Mouse (Mus musculus) frontal cortex, postnatal 25 days (tissue): ENCODE measurements around the gene Foxf1.
A peak's percentile ranks its signal among the peaks of the same experiment; 100 is the strongest.

Source experiments
- DNase-seq, 2 experiments: peaks; one replicate each; pipeline ENCODE4 v3.0.0; 2022; ENCODE audit warnings: low spot score in 2 of 2

Foxf1 gene

DNA sequence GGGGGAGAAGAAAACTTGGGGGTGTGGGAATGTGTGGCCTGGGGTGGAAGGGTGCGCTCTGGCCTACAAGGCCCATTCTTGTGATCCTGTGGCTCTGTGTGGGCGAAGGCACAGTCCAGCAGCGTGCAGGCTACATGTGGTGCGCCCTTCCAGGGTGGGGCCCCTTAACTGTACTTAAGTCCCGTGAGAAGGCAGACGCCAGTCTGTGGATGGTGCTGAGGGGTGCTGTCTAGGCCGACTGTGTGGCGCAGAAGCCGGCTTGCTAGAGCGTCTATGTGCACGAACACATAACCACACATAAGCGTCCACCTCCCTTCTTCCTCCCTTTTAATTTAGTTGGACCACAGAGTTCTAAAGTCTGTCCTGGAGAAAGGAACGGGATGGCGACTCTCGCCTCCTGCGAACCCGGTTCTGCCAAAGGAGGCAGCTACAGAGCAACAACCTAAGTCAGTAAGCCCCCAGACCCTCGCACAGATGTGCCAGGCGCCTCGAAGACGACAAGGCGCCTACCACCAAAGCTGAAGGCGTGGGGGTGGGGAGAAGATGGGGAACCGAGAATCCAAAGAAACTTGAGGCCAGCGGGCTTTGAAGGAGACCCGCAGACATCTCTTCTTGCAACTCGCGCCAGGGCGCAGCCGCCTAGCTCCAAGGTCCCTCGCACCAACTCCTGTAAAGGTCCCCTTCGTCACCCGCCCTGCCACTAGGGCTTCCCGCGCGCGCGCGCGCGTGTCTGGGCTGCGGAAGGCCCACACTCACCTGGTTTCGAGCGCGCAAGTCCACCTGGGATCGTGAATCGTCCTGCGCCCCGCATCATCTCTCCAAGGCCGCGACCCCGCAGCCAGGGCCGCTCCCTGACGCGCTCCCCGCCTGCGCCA, 1.7 kb upstream of the Foxf1 start:
- no peak for DNase-seq

DNA sequence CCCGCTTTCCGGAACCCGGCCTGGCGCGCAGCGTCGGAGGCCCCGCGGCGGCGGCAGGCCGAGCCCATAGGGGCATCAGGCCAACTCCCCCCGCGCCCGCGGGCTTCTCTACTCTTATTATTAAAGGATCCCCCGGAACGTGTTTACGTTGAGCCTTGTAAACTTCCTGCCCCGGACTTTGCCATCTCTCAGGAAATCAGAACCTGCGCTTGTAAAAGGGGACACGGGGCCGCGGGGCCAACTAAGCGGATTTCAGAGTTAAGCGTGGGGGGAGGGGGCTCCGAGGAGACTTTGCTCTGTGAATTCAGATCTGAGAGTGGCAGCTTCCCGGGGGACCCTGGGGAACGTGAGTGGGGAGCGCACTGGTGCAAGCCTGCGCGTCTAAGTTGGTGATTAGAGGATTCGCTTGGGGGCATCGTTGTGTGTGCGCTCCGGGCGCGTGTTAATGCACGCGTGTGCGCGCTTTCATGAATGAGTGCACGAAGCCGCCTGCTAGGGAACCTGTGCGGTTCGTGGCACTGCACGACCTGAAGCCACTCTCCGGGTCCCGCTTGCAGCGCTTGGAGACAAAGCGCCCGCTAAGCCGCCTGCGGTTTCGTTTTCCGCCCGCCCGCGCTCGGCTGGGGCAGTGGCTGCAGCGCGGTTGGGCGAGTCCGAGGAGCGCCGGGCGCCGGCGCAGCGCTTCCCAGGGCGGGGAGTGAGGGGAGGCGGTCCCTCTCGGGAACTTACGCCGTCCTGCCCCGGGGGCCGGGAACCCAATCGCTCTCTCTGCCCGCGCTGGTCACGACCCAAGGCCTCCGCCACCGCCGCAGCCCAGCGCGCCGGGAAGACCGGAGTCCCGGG, 872 bp upstream of the Foxf1 start:
- no peak for DNase-seq

DNA sequence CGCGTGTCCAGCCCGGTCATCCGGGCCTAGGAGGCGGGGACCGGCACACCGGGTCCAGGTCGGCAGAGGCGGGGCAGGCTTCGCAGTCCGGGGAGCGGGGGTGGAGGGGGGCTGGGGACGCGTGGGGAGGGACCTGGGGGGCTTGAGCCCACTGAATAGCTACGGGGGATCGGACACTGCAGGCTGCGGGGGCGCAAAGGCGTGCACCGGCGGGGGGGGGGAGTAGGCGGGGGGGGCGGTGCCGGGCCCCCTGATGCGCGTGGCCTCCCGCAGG, 313 bp upstream of the Foxf1 start:
- DNase-seq = no peak

DNA sequence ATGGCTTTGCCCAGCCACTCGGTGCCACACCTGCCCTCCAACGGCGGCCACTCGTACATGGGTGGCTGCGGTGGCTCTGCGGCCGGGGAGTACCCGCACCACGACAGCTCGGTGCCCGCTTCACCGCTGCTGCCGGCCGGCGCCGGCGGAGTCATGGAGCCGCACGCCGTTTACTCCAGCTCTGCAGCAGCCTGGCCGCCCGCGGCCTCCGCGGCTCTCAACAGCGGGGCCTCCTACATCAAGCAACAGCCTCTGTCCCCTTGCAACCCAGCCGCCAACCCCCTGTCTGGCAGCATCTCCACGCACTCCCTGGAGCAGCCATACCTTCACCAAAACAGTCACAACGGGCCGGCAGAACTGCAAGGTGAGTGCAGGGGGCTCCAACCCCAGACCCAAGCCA, 825 bp downstream of the Foxf1 start:
- no peak for DNase-seq

DNA sequence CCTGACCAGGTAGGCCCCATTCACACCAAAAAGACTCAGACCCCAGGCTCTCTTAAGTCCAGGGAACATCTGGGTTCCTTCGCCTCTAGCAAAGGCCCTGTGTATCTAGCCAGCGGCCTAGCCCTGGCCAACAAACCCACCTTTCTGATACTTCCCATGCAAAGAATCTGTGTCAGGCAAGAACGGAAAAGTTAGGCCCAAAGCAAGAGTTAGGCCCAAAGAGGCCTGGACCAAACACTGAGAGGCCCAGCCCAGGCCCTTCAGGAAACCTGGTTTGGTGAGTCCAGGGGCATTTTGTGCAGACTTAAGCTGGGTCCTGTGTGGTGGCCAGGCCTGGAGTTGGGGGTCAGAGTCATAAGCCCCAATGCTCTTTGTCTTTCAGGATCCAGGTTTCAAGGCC, 1.4 kb downstream of the Foxf1 start:
- DNase-seq = no peak

DNA sequence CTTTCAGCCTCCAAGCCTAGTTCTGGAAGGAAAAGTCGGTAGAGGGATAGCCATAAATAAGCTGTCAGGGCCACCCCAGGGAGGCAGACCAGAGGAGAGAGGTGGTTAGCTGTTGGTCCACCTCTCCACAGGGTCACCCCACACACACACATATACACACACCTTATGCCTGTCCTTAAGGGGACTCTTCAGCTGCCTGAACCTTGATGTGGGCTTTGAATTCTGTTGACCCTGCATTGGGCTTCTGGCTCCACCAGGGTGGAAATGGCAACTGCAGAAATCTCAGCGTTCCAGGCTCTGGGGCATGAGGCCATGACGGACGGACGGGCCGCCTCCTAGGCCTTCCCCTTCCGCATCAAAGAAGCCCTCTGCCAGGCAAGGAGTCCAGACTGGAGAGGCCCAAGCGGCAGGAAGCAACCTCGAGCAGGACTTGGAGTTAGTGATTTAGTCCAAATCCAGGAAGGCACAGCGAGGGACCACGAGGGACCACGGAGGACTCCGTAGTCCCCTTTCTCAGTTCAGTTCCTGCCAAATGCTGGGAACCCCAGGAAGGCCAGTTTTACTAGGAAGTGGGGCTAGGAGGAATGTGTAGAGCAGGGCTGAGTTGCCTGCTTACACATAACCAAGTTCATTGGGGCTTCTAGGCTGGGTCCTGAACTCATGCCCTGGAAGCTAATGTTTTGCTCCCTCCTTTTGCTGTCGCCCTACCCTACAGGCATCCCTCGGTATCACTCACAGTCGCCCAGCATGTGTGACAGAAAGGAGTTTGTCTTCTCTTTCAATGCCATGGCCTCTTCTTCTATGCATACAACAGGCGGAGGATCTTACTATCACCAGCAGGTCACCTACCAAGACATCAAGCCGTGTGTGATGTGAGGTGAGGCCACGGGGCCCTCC, 2.1 kb downstream of the Foxf1 start:
- no peak for DNase-seq

DNA sequence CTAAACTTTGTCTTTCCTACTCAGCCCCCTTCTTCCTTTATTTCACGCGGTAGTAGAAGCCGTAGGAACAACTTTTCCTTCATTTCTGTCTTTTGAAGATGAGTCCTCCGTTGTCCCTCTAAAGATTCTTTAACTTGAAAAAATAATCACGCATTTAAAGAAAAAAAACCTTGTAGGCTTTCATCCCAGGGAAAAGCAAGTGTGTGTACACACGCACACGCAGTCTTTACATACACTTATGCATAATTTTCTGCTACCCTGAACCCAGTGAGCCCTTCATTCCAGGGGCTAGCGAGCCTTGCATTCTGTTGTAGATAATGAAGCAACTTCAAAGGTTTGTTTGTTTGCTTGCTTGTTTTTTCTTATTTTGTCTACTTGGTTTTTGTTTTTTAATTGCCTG, 4.1 kb downstream of the Foxf1 start:
- DNase-seq = no peak

DNA sequence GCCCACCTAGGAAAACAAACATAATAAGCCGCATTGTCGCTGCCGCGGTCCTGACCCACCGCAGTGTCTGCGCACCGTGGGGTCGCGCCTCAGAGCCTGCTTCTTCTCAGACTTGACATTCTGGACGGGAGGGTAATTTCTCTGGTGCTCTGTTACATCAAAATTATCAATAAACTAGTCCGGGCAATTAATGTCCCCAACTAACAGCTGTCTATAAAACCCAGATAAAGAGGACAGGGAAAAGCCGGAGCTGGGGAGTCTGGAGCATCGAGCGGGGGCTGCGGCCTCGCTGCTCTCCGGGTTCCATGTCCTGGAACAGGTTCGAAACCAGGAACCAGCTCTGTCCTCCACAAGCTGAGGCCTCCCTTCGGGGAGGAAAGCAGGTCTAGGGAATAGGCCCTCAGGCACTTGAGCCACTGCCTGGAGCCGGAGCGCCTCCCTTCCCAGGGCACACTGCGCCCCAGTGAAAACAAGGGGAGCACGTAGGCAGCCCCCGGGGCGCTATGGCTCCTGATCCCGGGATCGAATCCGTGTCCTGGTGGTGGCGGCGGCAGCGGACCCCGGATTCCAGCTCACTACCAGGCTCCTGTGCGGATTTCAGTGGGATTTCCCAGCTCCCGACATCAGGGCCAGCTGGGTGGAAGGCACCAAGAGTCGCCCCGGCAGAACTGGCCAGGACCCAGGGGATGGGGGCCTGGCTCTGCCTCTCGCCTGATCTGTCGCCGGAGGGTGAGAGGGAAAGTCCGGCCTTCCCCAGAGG, 4.9 kb downstream of the Foxf1 start:
- DNase-seq = no peak

DNA sequence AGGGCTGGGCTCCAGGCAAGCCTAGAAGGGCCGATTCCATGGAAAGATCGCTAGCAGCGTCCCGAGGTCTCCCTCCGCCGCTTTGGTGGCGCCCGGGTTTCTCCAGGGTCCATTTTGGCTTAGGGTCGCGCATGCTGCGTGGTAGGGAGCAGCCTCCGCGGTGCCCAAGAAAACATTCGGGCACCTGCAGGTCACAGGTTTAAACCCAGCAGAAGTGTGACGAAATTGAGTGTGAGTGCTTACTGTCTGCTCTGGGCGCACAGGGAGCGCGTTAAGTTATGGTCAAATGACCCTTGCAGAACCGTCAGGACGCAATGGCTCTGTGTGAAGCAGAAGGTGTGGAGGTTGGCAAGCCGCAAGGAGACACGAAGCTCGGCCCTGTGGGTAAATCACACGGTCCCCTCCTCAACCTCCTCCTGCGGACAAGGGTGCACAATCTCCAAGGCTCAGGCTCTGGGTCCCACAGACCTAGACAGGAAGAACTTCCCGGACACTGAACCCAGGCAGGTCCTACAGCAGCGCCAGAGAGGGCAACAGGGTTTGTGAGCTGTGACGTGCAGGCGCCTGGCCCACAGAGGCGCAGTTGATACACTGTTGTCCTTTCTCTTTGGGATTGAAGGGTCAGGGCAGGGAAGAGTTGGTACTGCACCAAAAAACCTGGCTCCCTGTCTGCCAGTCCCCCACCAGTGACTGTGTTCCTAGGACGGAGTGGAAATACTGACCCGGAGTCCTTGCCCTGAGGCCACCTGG, 5.6 kb downstream of the Foxf1 start:
- DNase-seq = no peak

DNA sequence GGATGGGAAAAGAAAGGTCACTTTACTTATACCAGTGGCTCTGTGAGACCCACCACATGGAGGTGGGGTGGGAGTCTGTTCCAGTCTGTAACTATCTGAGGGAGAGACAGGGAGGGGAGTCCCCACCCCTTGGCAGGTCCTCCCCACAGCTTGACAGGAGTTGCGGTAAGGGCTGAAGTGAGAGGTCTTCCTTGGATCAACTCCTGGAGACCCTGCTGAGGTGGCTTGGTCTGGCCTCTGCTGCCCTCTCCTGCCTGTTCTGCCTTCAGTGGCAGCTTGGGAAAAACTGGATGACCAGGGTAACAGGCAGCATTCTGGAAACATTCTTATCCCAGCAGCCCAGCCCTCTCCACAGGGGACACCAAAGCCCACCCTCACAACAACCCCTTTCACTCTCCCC, 6.5 kb downstream of the Foxf1 start:
- no peak for DNase-seq

DNA sequence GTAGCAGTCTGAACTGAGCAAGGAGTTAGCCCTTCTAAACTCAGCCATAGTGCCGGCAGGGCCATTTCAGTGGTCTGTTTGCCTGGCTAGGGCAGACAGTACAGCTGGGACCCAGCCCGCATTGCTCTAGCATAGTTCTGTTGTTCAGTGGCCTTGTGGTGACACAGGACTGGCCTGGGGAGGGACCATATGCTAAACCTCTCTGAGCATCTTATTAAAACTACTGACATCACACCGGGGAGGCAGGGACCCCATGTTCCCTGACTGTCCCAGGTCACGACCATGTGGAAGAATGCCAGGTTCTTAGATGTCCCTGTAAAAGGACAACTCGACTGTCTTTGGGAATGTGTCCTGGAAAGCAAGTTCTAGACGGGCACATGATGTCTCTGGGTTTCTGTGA, 8.0 kb downstream of the Foxf1 start:
- no peak for DNase-seq

DNA sequence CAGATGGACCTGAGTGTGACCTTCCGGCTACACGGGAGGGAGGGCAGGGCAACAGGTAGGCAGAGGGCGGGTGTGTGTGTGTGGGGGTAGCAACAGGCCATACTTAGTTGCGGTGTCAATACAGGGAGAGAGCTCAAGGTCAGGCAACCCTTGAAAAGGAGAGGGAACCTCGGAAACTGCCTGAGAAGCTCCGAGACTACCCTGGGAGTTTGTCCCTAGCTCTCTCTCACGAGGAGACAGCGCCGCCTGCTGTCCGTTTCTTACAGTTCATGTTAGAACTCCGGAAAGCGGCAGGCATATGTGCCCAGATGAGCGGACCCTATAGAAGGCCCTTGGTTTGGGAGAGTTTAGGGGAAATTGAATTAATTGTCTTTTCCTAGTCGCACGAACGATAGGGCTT, 8.4 kb downstream of the Foxf1 start:
- peak; percentile 74 to 79 for DNase-seq

DNA sequence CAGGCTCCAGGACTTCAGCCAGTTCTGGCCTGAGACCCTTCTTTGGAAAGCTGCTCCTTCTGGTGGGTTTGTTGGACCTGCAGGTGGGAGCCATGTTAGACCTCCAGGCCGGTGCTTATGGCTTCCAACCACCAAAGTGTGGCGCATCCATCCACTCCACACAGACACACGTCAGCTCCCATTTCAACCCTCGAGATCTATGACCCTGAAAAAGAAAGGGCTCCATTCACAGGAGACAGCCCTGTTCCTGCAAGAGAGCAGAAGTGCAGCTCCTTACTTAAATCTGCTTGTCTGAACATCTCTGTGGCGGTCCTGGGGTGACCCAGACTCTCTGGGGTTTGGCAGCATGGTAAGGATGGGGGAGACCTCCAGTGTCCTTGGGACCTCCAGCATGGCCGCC, 9.3 kb downstream of the Foxf1 start:
- no peak for DNase-seq

DNA sequence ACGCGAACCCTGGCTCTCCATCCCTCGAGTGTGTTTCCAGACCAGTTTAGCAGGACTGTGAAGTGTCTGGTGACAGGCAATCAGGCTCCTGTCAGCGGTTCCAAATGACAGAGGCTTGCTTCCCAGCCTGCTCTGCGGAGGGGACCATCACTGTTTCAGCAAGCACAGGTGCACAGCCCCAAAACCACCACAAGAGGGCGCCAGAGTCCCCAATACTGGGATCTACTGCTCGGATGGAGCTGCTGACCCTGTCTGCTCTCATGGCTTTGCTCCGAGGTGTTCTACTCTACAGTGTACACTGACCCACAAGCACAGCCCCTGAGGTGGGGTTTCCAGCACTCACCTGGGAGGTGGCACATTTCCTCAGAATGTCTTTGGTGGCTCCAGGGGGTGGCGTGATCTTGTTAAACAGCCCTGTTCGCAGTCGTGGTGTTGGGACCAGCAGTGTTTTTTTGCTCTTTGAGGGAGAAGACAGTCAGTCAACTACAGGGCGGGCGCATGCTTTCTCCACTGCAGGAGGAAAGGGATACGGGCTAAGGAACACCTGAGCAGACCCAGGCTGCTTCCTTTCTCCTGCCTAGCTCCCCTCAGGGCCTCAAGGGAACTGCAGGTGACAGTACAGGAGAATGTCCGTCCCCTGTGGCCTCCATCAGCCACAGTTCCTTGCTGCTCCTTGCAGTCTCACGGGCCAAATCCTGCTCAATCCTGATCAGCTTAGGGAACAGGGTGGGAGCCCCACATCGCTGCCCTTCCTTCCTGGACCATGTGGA, 20.0 kb downstream of the Foxf1 start:
- peak; percentile 57 to 68 for DNase-seq

DNA sequence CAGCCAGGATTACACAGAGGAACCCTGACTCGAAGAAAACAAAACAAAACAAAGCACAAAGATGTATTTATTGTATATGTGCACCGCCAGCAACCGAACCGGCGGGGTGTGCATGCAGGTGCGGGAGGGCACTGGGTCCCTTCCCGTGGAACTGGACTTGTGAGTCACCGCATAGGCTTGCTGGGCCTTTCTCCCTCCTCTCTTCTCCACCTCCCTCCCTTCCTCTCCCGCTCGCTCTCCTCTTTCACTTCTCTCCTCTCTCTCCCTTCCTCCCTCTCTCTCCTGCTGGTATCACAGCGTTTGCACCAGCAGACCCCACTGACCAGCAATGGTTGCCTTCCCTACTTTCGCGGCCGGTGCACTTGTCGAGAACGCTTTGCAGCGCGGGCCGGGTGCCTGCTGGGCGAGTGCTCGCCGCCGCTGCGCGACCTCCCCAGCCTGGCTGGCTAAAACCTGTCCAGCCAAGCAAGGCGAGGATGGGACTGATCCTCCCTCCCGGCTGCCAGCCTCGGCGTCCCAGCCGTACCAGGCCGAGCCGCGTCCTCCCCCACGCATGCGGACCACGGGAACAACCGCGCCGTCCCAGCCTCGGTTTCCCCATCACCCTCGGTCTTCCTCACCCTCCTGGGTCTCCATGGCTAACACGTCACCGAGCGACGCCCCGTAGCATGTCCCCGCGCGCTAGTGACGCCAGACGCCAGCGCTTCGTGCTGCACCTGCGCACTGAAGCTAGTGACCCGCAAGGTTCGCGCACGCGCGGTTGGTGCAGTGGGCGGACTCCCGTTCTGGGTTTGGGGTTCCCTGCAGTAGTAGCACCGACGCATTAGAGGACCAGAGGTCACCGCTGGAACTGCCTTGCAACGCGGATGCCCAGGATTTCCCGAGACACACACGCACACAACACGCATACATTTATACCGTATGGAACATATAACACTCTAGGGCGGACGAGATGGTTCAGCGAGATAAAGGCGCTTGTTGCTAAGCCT, 23.8 kb downstream of the Foxf1 start, which contains the start of gene Mthfsd:
Gene Mthfsd, minus strand, starts transcription at position 725 of the 989 bp plus-strand sequence.
- peak; percentile 97 to 98 for DNase-seq

DNA sequence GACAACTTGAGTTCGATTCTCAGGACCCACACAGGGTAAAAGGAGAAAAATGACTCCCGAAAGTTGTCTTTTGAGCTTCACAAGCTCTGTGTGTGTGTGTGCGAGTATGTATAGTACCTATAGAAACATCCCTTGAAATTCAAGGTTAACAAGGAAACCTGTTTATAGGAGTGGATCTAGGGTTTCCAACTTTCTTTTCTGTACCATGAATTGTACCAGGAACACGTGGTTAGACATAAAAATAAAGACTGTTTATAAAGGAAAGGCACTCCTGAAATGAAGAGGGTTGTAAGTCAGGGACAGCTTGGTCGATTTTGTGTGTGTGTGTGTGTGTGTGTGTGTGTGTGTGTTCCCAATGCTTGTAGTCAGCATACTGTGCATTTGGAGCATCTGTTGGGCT, 24.5 kb downstream of the Foxf1 start:
- DNase-seq = no peak

DNA sequence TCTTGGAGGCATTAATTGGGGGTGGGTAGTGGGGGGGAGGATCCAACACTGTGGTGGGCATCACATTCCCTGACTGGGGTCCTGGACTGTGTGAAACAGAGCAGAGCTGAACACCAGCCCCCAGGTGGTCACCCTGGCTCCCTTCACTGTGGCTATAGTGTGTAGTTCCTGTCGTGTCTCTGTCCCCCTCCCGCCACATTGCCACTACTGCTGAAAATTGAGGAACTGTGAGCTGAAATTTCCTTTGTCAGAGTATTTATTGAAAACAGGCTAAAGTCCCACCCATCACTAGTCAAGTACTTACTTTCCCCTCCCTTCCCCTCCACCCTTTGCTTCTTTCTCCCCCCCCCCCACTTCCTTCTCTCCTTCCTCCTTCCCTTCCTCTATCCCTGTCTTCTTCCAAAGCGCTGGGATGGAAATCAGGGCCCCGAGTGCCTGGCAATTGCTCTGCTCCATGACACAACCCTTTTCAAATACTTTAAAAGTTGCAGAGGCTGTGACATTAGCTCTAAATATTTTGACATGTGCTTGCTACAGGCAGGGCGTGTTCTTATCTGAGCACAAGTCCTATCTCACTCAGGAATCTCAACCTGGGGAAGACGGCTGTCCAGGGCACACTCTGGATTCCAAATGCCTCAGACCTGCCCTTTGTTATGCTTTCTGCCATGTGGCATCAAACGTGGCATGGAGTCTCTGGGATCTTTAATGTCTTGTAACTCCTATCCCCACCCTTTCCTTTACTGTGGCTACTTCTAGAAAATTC, 27.1 kb downstream of the Foxf1 start:
- DNase-seq = no peak

DNA sequence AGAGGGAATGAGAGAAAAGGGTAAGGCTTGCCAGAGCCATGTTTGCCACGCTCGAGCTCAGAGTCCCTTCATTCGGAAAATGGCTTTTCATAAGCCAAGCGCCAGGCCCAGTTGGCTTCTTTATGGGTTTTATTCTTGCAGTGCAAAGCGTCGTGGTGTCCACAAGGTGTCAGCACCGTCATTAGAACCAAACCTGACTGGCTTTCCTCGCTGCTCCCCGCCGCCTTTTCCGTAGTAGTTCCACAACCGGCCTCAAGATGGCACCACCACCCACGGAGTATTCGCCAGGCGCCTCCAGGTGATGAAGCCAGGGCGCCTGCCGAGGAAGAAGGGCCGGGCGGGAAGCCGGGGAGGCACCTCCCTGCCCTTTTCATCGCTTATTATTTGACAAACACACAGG, 29.1 kb downstream of the Foxf1 start:
- DNase-seq = peak; percentile 98
